Mouse (Mus musculus) mature B cell (primary cell): ENCODE results near the gene Xylt1.

Experiments used
- in situ Hi-C: fragments of 300-500 bp; cut with MboI; formaldehyde crosslinking; loops from 2 replicates; pipeline ENCODE4 v1.14.3; 2019

The Xylt1 gene

DNA sequence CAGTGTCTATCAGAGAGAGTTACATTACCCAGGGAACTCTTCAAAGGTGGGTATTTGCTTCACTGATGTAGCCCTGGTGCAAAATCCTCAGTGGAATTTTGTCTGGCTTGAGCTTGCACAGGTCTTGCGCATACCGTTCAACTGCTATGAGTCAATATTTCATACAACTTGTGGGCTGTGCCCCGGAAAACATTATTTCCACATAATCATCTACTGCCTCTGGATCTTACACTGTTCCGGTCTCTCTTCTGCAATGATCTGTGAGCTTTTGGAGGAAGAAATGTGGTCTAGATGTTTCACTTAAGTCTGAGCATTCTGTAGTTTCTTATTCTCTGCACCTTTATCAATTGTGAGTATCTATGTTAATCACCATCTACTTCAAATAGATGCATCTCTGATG lies 316.9 kb downstream of the Xylt1 start:
- in situ Hi-C loops: no loop called here

DNA sequence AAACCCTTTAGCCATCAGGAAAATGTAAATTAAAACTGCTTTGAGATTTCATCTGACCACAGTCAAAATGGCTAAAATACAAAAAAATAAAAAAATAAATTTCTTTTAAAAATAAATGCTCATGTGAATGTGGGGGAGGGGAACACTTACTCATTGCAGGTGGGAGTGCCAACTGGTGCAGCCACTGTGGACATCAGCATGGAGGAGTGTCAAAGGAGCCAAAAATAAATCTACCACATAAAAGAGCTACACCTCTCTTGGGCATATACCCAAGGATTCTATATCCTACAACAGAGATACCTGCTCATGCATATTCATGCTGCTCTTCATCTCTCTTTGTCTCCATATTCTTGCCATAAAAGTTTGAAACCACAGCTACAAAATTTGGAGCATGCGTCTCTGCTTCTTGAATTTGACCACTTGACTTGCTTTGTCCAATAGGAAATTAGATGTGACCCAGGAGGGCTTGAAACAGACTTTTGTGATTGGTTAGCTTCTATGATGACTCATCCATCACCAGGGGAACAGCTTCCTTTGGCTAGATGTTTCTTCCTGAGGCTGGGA lies 317.9 kb downstream of the Xylt1 start:
- in situ Hi-C loops: no loop called here

DNA sequence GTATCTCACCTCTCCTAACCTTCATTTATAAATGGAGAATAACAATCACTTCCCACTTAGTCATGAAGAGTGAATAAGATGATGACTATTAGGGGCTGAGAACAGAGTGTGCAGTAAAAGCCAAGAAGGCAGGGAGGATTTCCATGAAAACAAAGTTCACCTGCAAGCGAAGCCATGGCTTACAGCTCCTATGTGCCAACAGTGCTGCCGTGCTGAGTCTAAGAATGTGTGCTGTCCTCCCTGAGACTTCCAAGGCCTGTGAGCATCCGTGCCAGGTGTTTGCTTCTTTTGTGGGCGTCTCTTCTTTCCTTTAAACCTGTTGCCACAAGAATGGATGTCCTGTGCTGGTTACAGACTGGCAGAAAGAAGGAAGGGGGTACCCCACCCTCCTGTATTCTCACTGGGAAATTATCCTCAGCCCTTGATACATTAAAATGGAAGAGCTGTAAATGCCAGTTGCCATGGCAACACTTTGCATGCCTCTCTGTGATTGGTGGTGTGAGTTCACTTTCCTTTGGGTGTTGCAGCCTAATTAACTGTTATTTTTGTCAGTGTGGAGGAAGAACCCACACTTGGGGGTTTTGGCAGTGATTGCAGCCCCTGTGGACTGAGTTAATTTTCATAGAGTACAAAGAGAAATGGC lies 318.7 kb downstream of the Xylt1 start:
- in situ Hi-C loops: no loop called here

DNA sequence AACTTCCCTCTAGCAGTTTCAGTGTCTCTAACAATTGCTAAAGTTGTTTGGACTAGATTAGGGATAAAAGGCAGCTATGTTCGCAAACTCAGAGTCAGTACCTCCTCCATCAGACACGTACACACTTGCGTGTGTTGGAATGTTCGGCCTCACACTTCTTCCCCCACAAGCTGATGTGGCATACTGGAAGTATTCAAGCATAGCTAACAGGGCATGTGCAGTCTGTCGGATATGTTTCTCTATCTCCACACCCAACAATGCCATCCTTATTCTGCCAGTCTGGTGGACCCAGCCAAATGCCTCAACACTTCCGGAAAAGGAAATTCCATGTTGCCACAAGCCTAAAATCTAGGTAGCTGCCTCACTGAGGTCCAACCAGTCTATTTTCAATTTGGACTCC lies 319.3 kb downstream of the Xylt1 start:
- in situ Hi-C loops: no loop called here

DNA sequence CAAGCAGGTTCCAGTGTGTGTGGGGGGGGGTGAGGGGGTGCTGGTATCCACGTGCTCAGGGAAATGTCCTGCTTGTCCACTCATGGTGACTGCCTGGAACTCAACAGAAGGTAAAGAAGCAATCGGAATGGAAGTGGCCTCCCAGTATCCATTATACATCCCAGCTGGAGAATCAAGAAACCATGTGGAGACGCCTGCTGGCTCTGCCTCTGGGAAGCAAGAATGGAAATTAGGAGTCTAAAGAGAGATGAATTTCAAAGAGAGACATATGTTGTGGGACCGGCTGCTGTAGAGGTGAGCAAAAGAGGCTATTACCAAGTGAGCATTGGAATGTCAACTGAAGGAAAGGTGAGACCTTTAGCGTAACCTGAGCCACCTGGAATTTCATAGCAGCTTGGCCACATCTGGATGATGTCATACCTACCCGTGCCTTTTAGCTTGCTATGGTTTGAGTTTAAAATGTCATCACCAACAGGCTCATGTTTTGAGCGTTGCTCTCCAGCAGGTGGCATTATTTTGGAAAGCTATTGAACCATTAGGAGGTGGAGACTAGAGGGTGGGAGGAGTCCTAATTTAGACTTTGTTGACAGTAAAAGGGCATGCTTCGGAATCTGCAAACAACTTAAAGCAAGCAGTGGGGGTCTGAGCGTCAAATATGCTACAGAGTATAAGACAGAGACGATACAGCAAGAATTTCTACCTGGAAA lies 329.3 kb downstream of the Xylt1 start:
- in situ Hi-C loops: no loop called here

DNA sequence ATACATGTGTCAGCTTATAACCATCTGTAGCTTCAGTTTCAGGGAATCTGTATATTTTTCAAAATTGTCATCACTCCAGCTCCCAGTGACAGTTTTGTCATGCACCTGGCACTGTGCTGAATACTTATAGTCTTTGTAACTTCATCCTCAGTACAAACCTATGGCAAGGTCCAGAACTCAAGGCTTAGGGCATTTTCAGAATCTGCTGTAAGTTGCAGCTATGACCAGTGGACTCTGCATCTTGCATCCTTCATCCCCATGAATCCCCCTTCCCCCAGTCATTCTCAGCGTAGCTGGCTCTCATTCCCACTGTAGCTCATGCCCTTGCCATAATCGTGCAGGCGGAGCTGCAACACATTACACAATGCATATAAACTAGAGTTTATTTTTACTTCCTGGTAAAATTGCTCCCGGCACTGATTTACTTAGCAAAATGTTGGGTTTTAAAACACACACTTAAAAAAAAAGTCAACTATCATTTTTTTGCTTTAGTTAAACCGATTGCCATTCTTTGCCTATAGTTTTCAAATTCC lies 336.2 kb downstream of the Xylt1 start:
- in situ Hi-C loops: no loop called here

DNA sequence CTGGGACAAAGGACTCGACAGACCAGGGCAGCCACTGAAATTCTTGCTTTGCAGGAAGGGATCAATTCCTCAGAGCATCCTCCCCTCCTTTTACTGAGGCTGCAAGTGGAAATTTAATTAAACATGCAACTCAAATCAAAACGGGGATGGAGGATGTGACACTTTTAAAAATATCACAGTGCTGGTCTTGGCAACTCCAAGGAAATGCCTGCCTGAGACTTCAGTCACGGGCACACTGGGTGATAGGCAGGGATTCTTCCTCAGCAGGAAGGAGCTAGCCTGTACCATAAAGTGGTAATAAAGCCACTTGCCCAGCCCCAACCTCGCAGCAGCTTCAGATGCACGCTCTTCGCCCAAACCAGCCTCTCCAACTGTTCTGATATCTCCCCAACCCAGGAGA lies 339.6 kb downstream of the Xylt1 start:
- in situ Hi-C loops: no loop called here
